Mouse (Mus musculus) CD8-positive naive resting alpha-beta T cell, adult 2 months (primary cell): ENCODE measurements around the gene Taok3.

Source experiments
- DNase-seq, 2 experiments: peaks; one replicate each; pipeline ENCODE4 v3.0.0; 2022; ENCODE audit warnings: low read depth in 2 of 2, low spot score in 2 of 2

The Taok3 gene

GRCm38 (mm10) chr5:117139822-117140221 lies 19.9 kb downstream of the Taok3 start:
- DNase-seq = no peak

- no peak for DNase-seq
Measured at GRCm38 (mm10) chr5:117140374-117140773, 20.4 kb downstream of the Taok3 start.

- DNase-seq = peak; percentile 40 to 48
Measured at GRCm38 (mm10) chr5:117143721-117144135, 23.8 kb downstream of the Taok3 start.

- no peak for DNase-seq
Measured at GRCm38 (mm10) chr5:117146165-117146564, 26.2 kb downstream of the Taok3 start.

GRCm38 (mm10) chr5:117147187-117148095 lies 27.5 kb downstream of the Taok3 start:
- DNase-seq = no peak

- DNase-seq = no peak
Measured at GRCm38 (mm10) chr5:117149054-117149942, 29.4 kb downstream of the Taok3 start.

GRCm38 (mm10) chr5:117150068-117150467 lies 30.1 kb downstream of the Taok3 start:
- no peak for DNase-seq

- no peak for DNase-seq
Measured at GRCm38 (mm10) chr5:117152944-117153343, 33.0 kb downstream of the Taok3 start.

- DNase-seq = no peak
Measured at GRCm38 (mm10) chr5:117153527-117154091, 33.7 kb downstream of the Taok3 start.

GRCm38 (mm10) chr5:117158335-117159018 lies 38.5 kb downstream of the Taok3 start:
- no peak for DNase-seq

- DNase-seq = no peak
Measured at GRCm38 (mm10) chr5:117159326-117159725, 39.4 kb downstream of the Taok3 start.

GRCm38 (mm10) chr5:117159805-117160291 lies 39.9 kb downstream of the Taok3 start:
- no peak for DNase-seq

GRCm38 (mm10) chr5:117160499-117160898 lies 40.6 kb downstream of the Taok3 start:
- no peak for DNase-seq

GRCm38 (mm10) chr5:117163790-117164189 lies 43.9 kb downstream of the Taok3 start:
- no peak for DNase-seq

GRCm38 (mm10) chr5:117164516-117164915 lies 44.6 kb downstream of the Taok3 start:
- no peak for DNase-seq

GRCm38 (mm10) chr5:117164923-117165322 lies 45.0 kb downstream of the Taok3 start:
- no peak for DNase-seq

GRCm38 (mm10) chr5:117165946-117166345 lies 46.0 kb downstream of the Taok3 start:
- DNase-seq = no peak

GRCm38 (mm10) chr5:117166811-117167365 lies 47.0 kb downstream of the Taok3 start:
- no peak for DNase-seq

GRCm38 (mm10) chr5:117168351-117169100 lies 48.6 kb downstream of the Taok3 start:
- DNase-seq = no peak

GRCm38 (mm10) chr5:117174057-117174456 lies 54.1 kb downstream of the Taok3 start:
- DNase-seq = no peak
